Mouse (Mus musculus): ENCODE data around the gene Cypt3. TPM values are rescaled to one million over a fixed set of nuclear protein-coding genes. Genes with fewer than 3 reads are reported as not detected.

The Cypt3 gene
- not detected in 2 replicates for polyA plus RNA-seq (2015; fragmentation: Nextera tagmentation; extraction: Ambion mirVana)

DNA sequence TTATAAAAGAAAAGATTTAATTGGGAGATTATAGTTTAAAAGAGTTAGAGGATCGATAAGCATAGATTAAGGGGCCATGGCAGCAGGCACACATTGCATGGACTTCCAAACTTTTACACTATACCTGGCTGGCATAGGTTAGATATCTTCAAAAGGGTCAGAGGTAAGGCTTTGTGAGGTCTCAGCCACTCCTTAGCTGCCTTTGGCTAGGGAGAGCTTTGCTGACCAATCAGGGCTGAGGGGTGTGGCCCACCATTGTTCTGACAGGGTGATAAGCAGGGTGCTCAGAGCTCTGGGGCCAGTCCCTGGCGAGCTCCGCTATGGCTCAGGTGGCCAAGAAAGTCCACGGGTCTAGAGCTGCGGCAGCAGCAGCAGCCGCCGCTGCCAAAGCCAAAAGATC lies at the start of gene Cypt3:
Gene Cypt3, plus strand, starts transcription at position 301 of the 400 bp plus-strand sequence.
- H3K27ac ChIP-seq (ENCODE audit: low read length): no peak within 1 kb of the TSS
- no peak for ATAC-seq
- H3K4me2 ChIP-seq (replicated peaks; ENCODE audit: low read depth, low read length): no peak within 1 kb of the TSS
- H3K27me3 ChIP-seq (replicated peaks; ENCODE audit: insufficient read depth, low read length): no peaks in the 10 kb centered on the region
- H3K4me1 ChIP-seq (ENCODE audit: insufficient read depth, low read depth, low read length): no peaks in the 10 kb centered on the region
- WGBS: 64% methylated on average over 6 of the region's 7 CpGs
- no peak for TF ChIP-seq CTCF (IDR thresholded peaks at IDR 0.05)
- no peak for TF ChIP-seq EP300 (IDR thresholded peaks at IDR 0.05)
- DNase-seq (ENCODE audit: low spot score): no peak
- no peak within 1 kb of the TSS for H3K9ac ChIP-seq (replicated peaks; ENCODE audit: low read depth)
- H3K36me3 ChIP-seq (ENCODE audit: insufficient read depth, low read length): no peaks in the 10 kb centered on the region
- H3K9me3 ChIP-seq (ENCODE audit: low read length): no peaks in the 10 kb centered on the region
- H3K4me3 ChIP-seq (ENCODE audit: low read depth, low read length): no peak within 1 kb of the TSS

DNA sequence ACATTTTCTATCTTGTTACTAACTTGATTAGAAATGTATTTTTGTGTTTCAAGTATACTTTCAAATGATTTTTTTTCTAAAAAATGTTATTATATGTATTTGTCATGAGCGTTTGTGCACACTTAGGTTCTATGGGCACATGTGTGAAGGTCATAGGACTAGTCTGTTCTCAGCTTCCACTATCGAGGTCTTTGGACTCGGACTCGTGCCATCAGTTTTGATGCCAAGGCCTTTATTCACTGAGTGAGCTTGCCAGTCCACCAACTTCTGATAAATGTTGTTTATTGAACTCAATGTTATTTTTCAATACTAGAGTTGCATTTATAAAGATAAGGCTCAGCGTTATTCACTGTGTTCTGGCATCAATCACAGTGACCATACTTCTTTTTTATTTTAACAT lies 42.9 kb upstream of the Cypt3 start:
- no peak overlapping the region for H3K4me3 ChIP-seq (ENCODE audit: low read depth, low read length)
- H3K27ac ChIP-seq (ENCODE audit: low read length): no peak overlapping the region
- H3K36me3 ChIP-seq (ENCODE audit: insufficient read depth, low read length): no peaks in the 10 kb centered on the region
- H3K9me3 ChIP-seq (ENCODE audit: low read length): no peaks in the 10 kb centered on the region
- no peak overlapping the region for H3K9ac ChIP-seq (replicated peaks; ENCODE audit: low read depth)
- no peaks in the 10 kb centered on the region for H3K4me1 ChIP-seq (ENCODE audit: insufficient read depth, low read depth, low read length)
- DNase-seq (ENCODE audit: low spot score): no peak
- ATAC-seq: no peak
- TF ChIP-seq CTCF (IDR thresholded peaks at IDR 0.05) (no peak), EP300 (IDR thresholded peaks at IDR 0.05) (no peak)
- no peaks in the 10 kb centered on the region for H3K27me3 ChIP-seq (replicated peaks; ENCODE audit: insufficient read depth, low read length)
- H3K4me2 ChIP-seq (replicated peaks; ENCODE audit: low read depth, low read length): no peak overlapping the region
- 77% methylated on average over 5 of the region's 5 CpGs for WGBS

DNA sequence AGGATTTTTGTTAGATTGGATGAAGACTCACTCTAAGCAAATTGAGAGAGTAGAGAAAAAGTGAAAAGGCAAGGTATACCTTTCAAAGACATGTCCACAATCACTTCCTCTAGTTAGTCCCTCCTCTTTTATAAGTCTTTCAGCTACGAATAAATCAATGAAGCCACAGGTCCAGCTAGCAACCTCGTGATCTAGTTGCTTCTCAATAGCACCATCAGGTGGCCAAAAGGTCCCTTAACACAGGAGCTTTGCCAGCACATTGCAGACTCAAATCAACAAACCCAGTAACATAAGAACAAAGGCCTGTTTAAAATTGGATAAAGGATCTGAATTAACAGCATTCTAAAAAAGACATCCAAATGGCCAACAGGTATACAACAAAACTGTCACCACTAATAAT lies 30.0 kb upstream of the Cypt3 start:
- ATAC-seq (no peak), DNase-seq (ENCODE audit: low spot score) (peak; percentile 20)
- 5% methylated on average over 2 of the region's 2 CpGs for WGBS
- no peaks in the 10 kb centered on the region for H3K4me1 ChIP-seq (ENCODE audit: insufficient read depth, low read depth, low read length)
- no peaks in the 10 kb centered on the region for H3K27me3 ChIP-seq (replicated peaks; ENCODE audit: insufficient read depth, low read length)
- no peaks in the 10 kb centered on the region for H3K36me3 ChIP-seq (ENCODE audit: insufficient read depth, low read length)
- H3K4me3 ChIP-seq (ENCODE audit: low read depth, low read length): no peak overlapping the region
- TF ChIP-seq CTCF (IDR thresholded peaks at IDR 0.05) (peak; percentile 53), EP300 (IDR thresholded peaks at IDR 0.05) (no peak)
- H3K27ac ChIP-seq (ENCODE audit: low read length): no peak overlapping the region
- H3K4me2 ChIP-seq (replicated peaks; ENCODE audit: low read depth, low read length): no peak overlapping the region
- no peaks in the 10 kb centered on the region for H3K9me3 ChIP-seq (ENCODE audit: low read length)
- H3K9ac ChIP-seq (replicated peaks; ENCODE audit: low read depth): no peak overlapping the region

DNA sequence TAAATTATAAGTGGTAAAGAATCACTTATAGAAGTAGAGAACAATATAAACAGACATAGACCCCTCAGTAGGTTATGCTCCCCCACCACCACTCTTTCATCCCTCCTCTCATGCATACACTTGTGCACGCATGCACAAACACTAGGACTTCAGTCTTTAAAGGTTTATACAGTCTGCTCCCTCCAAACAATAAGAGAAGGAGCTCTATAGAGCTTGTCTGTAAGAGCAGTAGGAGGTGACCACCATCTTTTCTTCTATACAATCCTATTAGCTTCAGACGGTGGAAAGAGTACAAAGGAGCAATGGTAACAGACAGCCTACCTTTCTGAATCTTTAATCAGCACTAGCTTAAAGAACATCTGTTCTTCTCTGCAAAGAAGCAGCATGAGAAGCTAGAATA lies 1.8 kb upstream of the Cypt3 start:
- no peaks in the 10 kb centered on the region for H3K27me3 ChIP-seq (replicated peaks; ENCODE audit: insufficient read depth, low read length)
- 68% methylated on average over 2 of the region's 2 CpGs for WGBS
- no peak for DNase-seq (ENCODE audit: low spot score)

DNA sequence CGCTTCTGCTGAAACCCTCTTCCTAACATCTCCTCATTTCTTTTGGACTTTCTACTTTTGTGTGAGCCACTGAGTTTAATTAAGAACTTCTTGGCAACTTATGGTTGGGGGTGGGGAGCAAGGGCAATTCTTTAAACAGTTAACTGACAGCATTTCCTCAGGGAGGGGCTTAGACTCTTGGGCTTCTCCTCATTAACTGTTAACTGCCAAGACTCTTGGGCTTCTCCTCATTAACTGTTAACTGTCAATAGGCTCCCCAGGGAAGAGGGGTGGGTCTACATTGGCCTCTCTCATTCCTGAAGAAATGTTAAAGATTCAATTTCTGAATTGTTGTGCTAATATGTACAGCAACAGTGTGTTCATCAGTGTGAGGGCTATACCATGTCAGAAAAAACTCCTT lies 6.3 kb downstream of the Cypt3 start:
- Histone ChIP-seq H3K9me3 (ENCODE audit: low read length) (no peaks in the 10 kb centered on the region), H3K27me3 (replicated peaks; ENCODE audit: insufficient read depth, low read length) (no peaks in the 10 kb centered on the region), H3K36me3 (ENCODE audit: insufficient read depth, low read length) (no peaks in the 10 kb centered on the region), H3K4me2 (replicated peaks; ENCODE audit: low read depth, low read length) (no peak overlapping the region), H3K4me1 (ENCODE audit: insufficient read depth, low read depth, low read length) (no peaks in the 10 kb centered on the region), H3K4me3 (ENCODE audit: low read depth, low read length) (no peak overlapping the region), H3K9ac (replicated peaks; ENCODE audit: low read depth) (no peak overlapping the region), H3K27ac (ENCODE audit: low read length) (no peak overlapping the region)
- DNase-seq (ENCODE audit: low spot score) (no peak), ATAC-seq (no peak)
- WGBS: 68% methylated on average over 1 of the region's 1 CpGs
- no peak for TF ChIP-seq CTCF (IDR thresholded peaks at IDR 0.05)
- no peak for TF ChIP-seq EP300 (IDR thresholded peaks at IDR 0.05)

More for the DNA sequence above, 1.8 kb upstream of the Cypt3 start:
- Histone ChIP-seq H3K36me3 (ENCODE audit: insufficient read depth, low read length) (no peaks in the 10 kb centered on the region), H3K4me3 (ENCODE audit: low read depth, low read length) (no peak overlapping the region), H3K9ac (replicated peaks; ENCODE audit: low read depth) (no peak overlapping the region), H3K27ac (ENCODE audit: low read length) (no peak overlapping the region), H3K9me3 (ENCODE audit: low read length) (no peaks in the 10 kb centered on the region), H3K4me2 (replicated peaks; ENCODE audit: low read depth, low read length) (no peak overlapping the region), H3K4me1 (ENCODE audit: insufficient read depth, low read depth, low read length) (no peaks in the 10 kb centered on the region)
- no peak for ATAC-seq
- no peak for TF ChIP-seq CTCF (IDR thresholded peaks at IDR 0.05)
- TF ChIP-seq EP300 (IDR thresholded peaks at IDR 0.05): no peak

DNA sequence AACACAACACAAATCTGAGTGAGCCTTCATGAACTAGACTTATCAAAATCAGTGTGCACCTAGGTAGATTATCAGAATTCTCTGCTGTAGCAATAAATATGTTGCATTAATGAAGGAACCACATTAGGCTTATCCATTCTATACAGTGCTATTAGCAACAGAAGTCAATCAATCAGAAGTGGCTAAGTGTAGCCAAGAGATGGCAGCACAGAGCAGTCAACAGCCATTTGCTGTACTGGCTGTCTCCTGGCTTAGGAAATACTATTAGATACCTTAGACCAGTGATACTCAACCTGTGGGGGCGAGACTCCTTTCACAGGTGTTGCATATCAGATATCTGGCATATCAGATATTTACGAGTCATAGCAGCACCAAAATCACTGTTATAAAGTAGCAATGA lies 41.2 kb downstream of the Cypt3 start:
- 46% methylated on average over 2 of the region's 2 CpGs for WGBS
- Histone ChIP-seq H3K9me3 (ENCODE audit: low read length) (no peaks in the 10 kb centered on the region), H3K36me3 (ENCODE audit: insufficient read depth, low read length) (no peaks in the 10 kb centered on the region), H3K4me3 (ENCODE audit: low read depth, low read length) (no peak overlapping the region), H3K27ac (ENCODE audit: low read length) (no peak overlapping the region), H3K9ac (replicated peaks; ENCODE audit: low read depth) (no peak overlapping the region), H3K27me3 (replicated peaks; ENCODE audit: insufficient read depth, low read length) (no peaks in the 10 kb centered on the region), H3K4me1 (ENCODE audit: insufficient read depth, low read depth, low read length) (no peaks in the 10 kb centered on the region), H3K4me2 (replicated peaks; ENCODE audit: low read depth, low read length) (no peak overlapping the region)
- TF ChIP-seq EP300 (IDR thresholded peaks at IDR 0.05): no peak
- TF ChIP-seq CTCF (IDR thresholded peaks at IDR 0.05): peak; percentile 57
- no peak for DNase-seq (ENCODE audit: low spot score)
- no peak for ATAC-seq

Other genes with a start within 250 kb of the Cypt3 start
- gene Ubqln2, start 60.4 kb upstream of the Cypt3 start, polyA plus RNA-seq (2015; fragmentation: Nextera tagmentation; extraction: Ambion mirVana): 8.2 and 8.8 TPM in 2 replicates
- 8.2 and 9.7 TPM in 2 replicates for gene Kctd12b, start 137.8 kb downstream of the Cypt3 start, polyA plus RNA-seq (2015; fragmentation: Nextera tagmentation; extraction: Ambion mirVana)
- gene Nbdy, start 165.0 kb downstream of the Cypt3 start, polyA plus RNA-seq (2015; fragmentation: Nextera tagmentation; extraction: Ambion mirVana): 108 and 119 TPM in 2 replicates

All from lung, postnatal 0 days (tissue).